Mouse (Mus musculus) forebrain, embryonic 12.5 days (tissue): ENCODE results near the gene Actl6a. TPM values are rescaled to one million over a fixed set of nuclear protein-coding genes. Genes with fewer than 3 reads are reported as not detected.
A peak's percentile ranks its signal among the peaks of the same experiment; 100 is the strongest.
"Not testable (repeated sequence)": the region's sequence is repeated elsewhere in the genome, so short reads cannot be mapped to it uniquely, and the experiment has no call there.

ENCODE experiments used
- ATAC-seq: fragments of 200-750 bp; cut with Nextera tagmentation; 2 replicates; pipeline ENCODE4 v1.8.0; 2017; ENCODE audit warnings: moderate TSS enrichment; ENCODE audit not compliant: low FRiP score
- H3K27ac ChIP-seq: fragments of 300-500 bp; sonication (generic); 2 replicates; pipeline ENCODE4 v1.5.1; 2016; ENCODE audit warnings: mild to moderate bottlenecking
- H3K27me3 ChIP-seq: fragments of 300-500 bp; sonication (generic); 2 replicates; pipeline ENCODE4 v1.6.1; 2016; ENCODE audit warnings: mild to moderate bottlenecking
- H3K36me3 ChIP-seq: fragments of 300-500 bp; sonication (generic); replicated peaks from 2 replicates; pipeline ENCODE4 v1.6.1; 2016; ENCODE audit warnings: mild to moderate bottlenecking
- H3K4me1 ChIP-seq: fragments of 300-500 bp; sonication (generic); 2 replicates; pipeline ENCODE4 v1.6.1; 2016
- H3K4me2 ChIP-seq: fragments of 300-500 bp; sonication (generic); 2 replicates; pipeline ENCODE4 v1.6.1; 2016; ENCODE audit warnings: mild to moderate bottlenecking, moderate library complexity
- H3K4me3 ChIP-seq: fragments of 300-500 bp; sonication (generic); replicated peaks from 2 replicates; pipeline ENCODE4 v1.5.1; 2016; ENCODE audit warnings: mild to moderate bottlenecking
- H3K9ac ChIP-seq: fragments of 300-500 bp; sonication (generic); 2 replicates; pipeline ENCODE4 v1.6.1; 2016; ENCODE audit warnings: mild to moderate bottlenecking
- H3K9me3 ChIP-seq: fragments of 300-500 bp; sonication (generic); 2 replicates; pipeline ENCODE4 v1.6.1; 2016
- WGBS: fragments of 180-500 bp; shearing (Covaris S2); methylation state at CpG from one replicate; pipeline ENCODE4 v1.1.7; 2016; 5-methylcytosine and 5-hydroxymethylcytosine counted together
- polyA plus RNA-seq: library from polyadenylated mRNA; unstranded; fragments of >200 nt; fragmentation: Nextera tagmentation; extraction: Ambion mirVana; gene quantifications from 2 replicates; pipeline ENCODE4 v1.2.1, GENCODE M21; 2016

Actl6a gene
- polyA plus RNA-seq, 1 experiment from 2014 or later: 230 TPM

- H3K4me3 ChIP-seq: peak within 1 kb of the TSS; percentile 87
- H3K27me3 ChIP-seq: no peaks in the 10 kb centered on the region
- H3K9ac ChIP-seq: peak within 1 kb of the TSS; percentile 75
- H3K36me3 ChIP-seq: peaks cover 19% of the 10 kb centered on the region
- under 1% methylated on average over 62 of the region's 62 CpGs for WGBS
- H3K9me3 ChIP-seq: no peaks in the 10 kb centered on the region
- peaks cover 23% of the 10 kb centered on the region for H3K4me1 ChIP-seq
- H3K27ac ChIP-seq: peak within 1 kb of the TSS; percentile 83
- peak; percentile 98 for ATAC-seq
- H3K4me2 ChIP-seq: peak within 1 kb of the TSS; percentile 79
These were observed 30.4 kb downstream of the Actl6a start, which contains the start of gene Ndufb5 for GRCm38 (mm10) chr3:32736244-32737171. Gene Ndufb5 (plus strand): TSS chr3:32736990.

- H3K4me1 ChIP-seq: peaks cover 23% of the 10 kb centered on the region
- peak within 1 kb of the TSS; percentile 75 for H3K9ac ChIP-seq
- WGBS: under 1% methylated on average over 31 of the region's 31 CpGs
- H3K9me3 ChIP-seq: no peaks in the 10 kb centered on the region
- peak within 1 kb of the TSS; percentile 87 for H3K4me3 ChIP-seq
- H3K4me2 ChIP-seq: peak within 1 kb of the TSS; percentile 79
- peaks cover 14% of the 10 kb centered on the region for H3K36me3 ChIP-seq
- H3K27ac ChIP-seq: peak within 1 kb of the TSS; percentile 83
- ATAC-seq: peak; percentile 66
- H3K27me3 ChIP-seq: no peaks in the 10 kb centered on the region
These were observed 31.1 kb downstream of the Actl6a start, which contains the start of gene Mrpl47 for GRCm38 (mm10) chr3:32737172-32737655. Gene Mrpl47 (minus strand): TSS chr3:32737605.

- H3K36me3 ChIP-seq: peaks cover 13% of the 10 kb centered on the region
- H3K27ac ChIP-seq: no peak overlapping the region
- peaks cover 23% of the 10 kb centered on the region for H3K4me1 ChIP-seq
- H3K9ac ChIP-seq: no peak overlapping the region
- no peaks in the 10 kb centered on the region for H3K27me3 ChIP-seq
- ATAC-seq: no peak
- whole genome bisulfite sequencing: 95% methylated on average over 5 of the region's 5 CpGs
- no peaks in the 10 kb centered on the region for H3K9me3 ChIP-seq
- H3K4me2 ChIP-seq: no peak overlapping the region
- 0 out of 2 replicates have a peak overlapping the region, but pooled peaks have one; percentile 87 for H3K4me3 ChIP-seq
These were observed 32.5 kb downstream of the Actl6a start for GRCm38 (mm10) chr3:32738549-32738948.

- H3K9ac ChIP-seq: no peak overlapping the region
- no peak overlapping the region for H3K4me3 ChIP-seq
- H3K27me3 ChIP-seq: no peaks in the 10 kb centered on the region
- H3K36me3 ChIP-seq: peaks cover 35% of the 10 kb centered on the region
- peaks cover 14% of the 10 kb centered on the region for H3K4me1 ChIP-seq
- 85% methylated on average over 2 of the region's 2 CpGs for WGBS
- no peak overlapping the region for H3K27ac ChIP-seq
- ATAC-seq: no peak
- no peaks in the 10 kb centered on the region for H3K9me3 ChIP-seq
- no peak overlapping the region for H3K4me2 ChIP-seq
These were observed 36.2 kb downstream of the Actl6a start for GRCm38 (mm10) chr3:32742276-32742780.

- Histone ChIP-seq H3K27me3 (no peaks in the 10 kb centered on the region), H3K4me3 (no peak overlapping the region), H3K9me3 (no peaks in the 10 kb centered on the region), H3K36me3 (peaks cover 54% of the 10 kb centered on the region), H3K9ac (no peak overlapping the region), H3K27ac (no peak overlapping the region), H3K4me2 (no peak overlapping the region), H3K4me1 (no peaks in the 10 kb centered on the region)
- WGBS: 97% methylated on average over 6 of the region's 6 CpGs
- no peak for ATAC-seq
These were observed 38.9 kb downstream of the Actl6a start for GRCm38 (mm10) chr3:32745001-32745400.

- not testable (repeated sequence) for H3K4me2 ChIP-seq, H3K9me3 ChIP-seq, H3K27ac ChIP-seq, H3K27me3 ChIP-seq, H3K4me3 ChIP-seq, ATAC-seq, H3K4me1 ChIP-seq, H3K9ac ChIP-seq
- peaks cover 58% of the 10 kb centered on the region for H3K36me3 ChIP-seq
These were observed 39.3 kb downstream of the Actl6a start for GRCm38 (mm10) chr3:32745426-32745825.

- ATAC-seq: no peak
- H3K9me3 ChIP-seq: no peaks in the 10 kb centered on the region
- no peaks in the 10 kb centered on the region for H3K4me1 ChIP-seq
- H3K36me3 ChIP-seq: peaks cover 76% of the 10 kb centered on the region
- H3K4me2 ChIP-seq: no peak overlapping the region
- H3K4me3 ChIP-seq: no peak overlapping the region
- H3K27me3 ChIP-seq: no peaks in the 10 kb centered on the region
- H3K27ac ChIP-seq: no peak overlapping the region
- H3K9ac ChIP-seq: no peak overlapping the region
- 93% methylated on average over 9 of the region's 9 CpGs for WGBS
These were observed 42.3 kb downstream of the Actl6a start for GRCm38 (mm10) chr3:32748384-32748783.

- no peak overlapping the region for H3K27ac ChIP-seq
- ATAC-seq: no peak
These were observed 43.9 kb downstream of the Actl6a start for GRCm38 (mm10) chr3:32749820-32750579.

GRCm38 (mm10) chr3:32754384-32754915 lies 48.4 kb downstream of the Actl6a start:
- Histone ChIP-seq H3K36me3 (peaks cover 51% of the 10 kb centered on the region), H3K4me2 (no peak overlapping the region), H3K9ac (no peak overlapping the region), H3K27me3 (no peaks in the 10 kb centered on the region), H3K27ac (no peak overlapping the region), H3K4me1 (no peaks in the 10 kb centered on the region), H3K4me3 (no peak overlapping the region), H3K9me3 (no peaks in the 10 kb centered on the region)
- no peak for ATAC-seq
- WGBS: 89% methylated on average over 3 of the region's 3 CpGs

More at GRCm38 (mm10) chr3:32749820-32750579, 43.9 kb downstream of the Actl6a start:
- no peak overlapping the region for H3K4me2 ChIP-seq
- WGBS: 80% methylated on average over 4 of the region's 4 CpGs
- no peaks in the 10 kb centered on the region for H3K9me3 ChIP-seq
- no peak overlapping the region for H3K4me3 ChIP-seq
- H3K36me3 ChIP-seq: peaks cover 82% of the 10 kb centered on the region
- H3K27me3 ChIP-seq: no peaks in the 10 kb centered on the region
- H3K4me1 ChIP-seq: no peaks in the 10 kb centered on the region
- H3K9ac ChIP-seq: no peak overlapping the region

GRCm38 (mm10) chr3:32759212-32759611 lies 53.1 kb downstream of the Actl6a start:
- H3K4me1 ChIP-seq: no peaks in the 10 kb centered on the region
- no peak overlapping the region for H3K9ac ChIP-seq
- H3K4me3 ChIP-seq: no peak overlapping the region
- no peak overlapping the region for H3K4me2 ChIP-seq
- H3K27me3 ChIP-seq: no peaks in the 10 kb centered on the region
- no peak overlapping the region for H3K27ac ChIP-seq
- ATAC-seq: no peak
- WGBS: 62% methylated on average over 5 of the region's 5 CpGs
- peaks cover 9% of the 10 kb centered on the region for H3K36me3 ChIP-seq
- H3K9me3 ChIP-seq: no peaks in the 10 kb centered on the region

GRCm38 (mm10) chr3:32762962-32763361 lies 56.9 kb downstream of the Actl6a start:
- Histone ChIP-seq H3K4me2 (no peak overlapping the region), H3K27ac (no peak overlapping the region), H3K9me3 (no peaks in the 10 kb centered on the region), H3K9ac (no peak overlapping the region), H3K27me3 (no peaks in the 10 kb centered on the region), H3K4me3 (no peak overlapping the region), H3K36me3 (no peaks in the 10 kb centered on the region), H3K4me1 (no peaks in the 10 kb centered on the region)
- WGBS: 63% methylated on average over 8 of the region's 8 CpGs
- ATAC-seq: no peak

GRCm38 (mm10) chr3:32763902-32764301 lies 57.8 kb downstream of the Actl6a start:
- Histone ChIP-seq H3K4me1 (no peaks in the 10 kb centered on the region), H3K27me3 (no peaks in the 10 kb centered on the region), H3K4me3 (no peak overlapping the region), H3K27ac (no peak overlapping the region), H3K36me3 (no peaks in the 10 kb centered on the region), H3K4me2 (no peak overlapping the region), H3K9ac (no peak overlapping the region), H3K9me3 (no peaks in the 10 kb centered on the region)
- ATAC-seq: no peak
- 53% methylated on average over 7 of the region's 7 CpGs for WGBS
